Mouse (Mus musculus) liver, embryonic 14.5 days (tissue): ENCODE results near the gene Olfr304. TPM values are rescaled to one million over a fixed set of nuclear protein-coding genes. Genes with fewer than 3 reads are reported as not detected.
"Not testable (repeated sequence)": the region's sequence is repeated elsewhere in the genome, so short reads cannot be mapped to it uniquely, and the experiment has no call there.

Source experiments
- ATAC-seq: fragments of 200-750 bp; cut with Nextera tagmentation; 2 replicates; pipeline ENCODE4 v1.8.0; 2017; ENCODE audit warnings: moderate number of reproducible peaks, mild to moderate bottlenecking, moderate library complexity; ENCODE audit not compliant: insufficient read depth
- DNase-seq, 3 experiments: peaks; one replicate each; pipeline ENCODE4 v3.0.0-alpha.2; 2012 to 2013; ENCODE audit warnings: low read depth in 3 of 3, low spot score in 3 of 3
- H3K27ac ChIP-seq: fragments of 300-500 bp; sonication (generic); 2 replicates; pipeline ENCODE4 v1.5.1; 2014; ENCODE audit warnings: moderate library complexity, mild to moderate bottlenecking, control low read depth, inconsistent platforms
- H3K27me3 ChIP-seq: fragments of 300-500 bp; sonication (generic); 2 replicates; pipeline ENCODE4 v1.6.1; 2014; ENCODE audit warnings: mild to moderate bottlenecking, low read length, moderate library complexity; ENCODE audit not compliant: control insufficient read depth, insufficient read depth
- H3K36me3 ChIP-seq: fragments of 300-500 bp; sonication (generic); replicated peaks from 2 replicates; pipeline ENCODE4 v1.6.1; 2014; ENCODE audit warnings: low read depth; ENCODE audit not compliant: control insufficient read depth, insufficient read depth
- H3K4me1 ChIP-seq, 2 experiments: fragments of 200-500 bp in 1 of 2; fragments of 300-500 bp in 1 of 2; sonication (generic) in 1 of 2; replicated peaks; 2 replicates each; pipeline ENCODE4 v1.6.1; 2012 to 2014; ENCODE audit warnings: antibody characterized with exemption in 1 of 2, inconsistent platforms in 1 of 2, low read length in 1 of 2; ENCODE audit not compliant: control insufficient read depth in 2 of 2, insufficient read depth in 2 of 2
- H3K4me2 ChIP-seq: fragments of 300-500 bp; sonication (generic); 2 replicates; pipeline ENCODE4 v1.6.1; 2014; ENCODE audit warnings: low read depth, mild to moderate bottlenecking, control low read depth, moderate library complexity
- H3K4me3 ChIP-seq, 2 experiments: fragments of 200-500 bp in 1 of 2; fragments of 300-500 bp in 1 of 2; sonication (generic) in 1 of 2; 2 replicates each; pipeline ENCODE4 v1.5.1; 2012 to 2014; ENCODE audit warnings: low read depth in 2 of 2, low read length in 2 of 2, mild to moderate bottlenecking in 2 of 2, control low read depth in 1 of 2, inconsistent platforms in 1 of 2, moderate library complexity in 1 of 2; ENCODE audit not compliant: insufficient read depth in 1 of 2
- H3K9ac ChIP-seq: fragments of 300-500 bp; sonication (generic); replicated peaks from 2 replicates; pipeline ENCODE4 v1.6.1; 2014; ENCODE audit warnings: mild to moderate bottlenecking, control low read depth, moderate library complexity
- H3K9me3 ChIP-seq: fragments of 300-500 bp; sonication (generic); 2 replicates; pipeline ENCODE4 v1.6.1; 2016; ENCODE audit warnings: low read length, mixed read lengths; ENCODE audit not compliant: control insufficient read depth
- CTCF ChIP-seq: IDR thresholded peaks from 2 replicates; pipeline ENCODE4 v1.5.1; 2016; ENCODE audit warnings: antibody characterized with exemption, low read depth, control low read depth
- EP300 ChIP-seq: IDR thresholded peaks from 2 replicates; pipeline ENCODE4 v1.6.1; 2016; ENCODE audit warnings: antibody characterized with exemption, low read depth
- WGBS: fragments of 180-500 bp; shearing (Covaris S2); extraction: QIAGEN DNeasy Blood & Tissue Kit; methylation state at CpG from one replicate; pipeline ENCODE4 v1.1.7; 2014; ENCODE audit not compliant: insufficient replicate concordance; 5-methylcytosine and 5-hydroxymethylcytosine counted together
- polyA plus RNA-seq, 2 experiments: library from polyadenylated mRNA; depleted of rRNA in 1 of 2; stranded (reverse) in 1 of 2; unstranded in 1 of 2; fragments of >200 nt; fragmentation: Nextera tagmentation in 1 of 2; extraction: Ambion mirVana in 1 of 2; gene quantifications; 2 replicates each; pipeline versions ENCODE4 v1.2.1 to v1.2.3; 2012 to 2014

The Olfr304 gene
- polyA plus RNA-seq (2012; rRNA removed) = not detected in 2 replicates
- polyA plus RNA-seq (2014; fragmentation: Nextera tagmentation; extraction: Ambion mirVana) = not detected in 2 replicates

DNA sequence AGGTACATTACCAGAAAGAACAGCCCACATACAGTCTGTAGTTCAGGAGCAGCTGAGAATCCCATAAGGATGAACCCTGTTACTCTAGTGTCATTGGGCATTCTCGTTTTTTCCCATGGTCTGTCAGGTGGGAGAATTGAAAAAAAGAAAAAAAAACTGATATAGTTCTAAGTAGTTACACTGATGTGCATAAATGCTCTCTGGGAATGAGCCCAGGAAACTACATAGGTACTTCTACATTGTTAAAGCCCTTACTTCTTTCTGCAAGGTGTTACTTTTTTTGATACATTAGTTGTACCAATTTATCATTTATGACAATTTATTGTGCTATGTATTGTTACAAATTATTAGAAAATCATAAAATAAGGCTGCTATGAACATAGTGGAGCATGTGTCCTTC lies at the start of gene Olfr304:
Olfr304 (minus strand) TSS at position 101 of the 400 bp plus-strand sequence.
- no peak within 1 kb of the TSS for H3K27ac ChIP-seq
- H3K9ac ChIP-seq = no peak within 1 kb of the TSS
- no peaks in the 10 kb centered on the region for H3K9me3 ChIP-seq
- 33% methylated on average over 1 of the region's 1 CpGs for WGBS
- TF ChIP-seq CTCF (no peak), EP300 (no peak)
- no peaks in the 10 kb centered on the region for H3K36me3 ChIP-seq
- no peaks in the 10 kb centered on the region for H3K4me1 ChIP-seq
- H3K4me3 ChIP-seq = no peak within 1 kb of the TSS
- H3K4me2 ChIP-seq = no peak within 1 kb of the TSS
- no peak for ATAC-seq
- no peaks in the 10 kb centered on the region for H3K27me3 ChIP-seq
- no peak for DNase-seq

DNA sequence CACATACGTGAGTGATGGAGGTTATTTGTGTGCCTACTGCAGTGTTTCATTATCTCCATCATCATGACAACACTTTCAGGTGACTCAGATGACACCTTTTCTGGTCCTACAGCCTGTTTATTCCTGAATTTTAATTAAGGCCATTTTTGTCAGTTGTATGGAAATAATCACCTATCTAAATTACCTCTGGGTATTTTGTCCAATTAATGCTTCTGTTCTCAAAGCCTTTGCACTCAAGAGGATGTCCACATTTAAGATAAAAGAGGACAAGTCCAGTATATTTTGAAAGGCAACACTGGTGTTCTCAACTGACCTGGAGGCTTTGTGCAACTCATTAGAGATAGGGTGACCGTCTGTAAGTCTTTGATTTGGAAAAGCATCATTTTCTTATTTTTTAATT lies 17.1 kb upstream of the Olfr304 start, which contains the start of gene Olfr301:
Olfr301 (plus strand) TSS at position 301 of the 400 bp plus-strand sequence.
- Histone ChIP-seq H3K4me1 (no peaks in the 10 kb centered on the region), H3K9ac (no peak within 1 kb of the TSS), H3K36me3 (no peaks in the 10 kb centered on the region), H3K9me3 (no peaks in the 10 kb centered on the region), H3K4me2 (no peak within 1 kb of the TSS), H3K27me3 (no peaks in the 10 kb centered on the region), H3K27ac (no peak within 1 kb of the TSS), H3K4me3 (no peak within 1 kb of the TSS)
- DNase-seq (no peak), ATAC-seq (no peak)
- 57% methylated on average over 2 of the region's 2 CpGs for WGBS
- TF ChIP-seq EP300 = no peak
- no peak for TF ChIP-seq CTCF

DNA sequence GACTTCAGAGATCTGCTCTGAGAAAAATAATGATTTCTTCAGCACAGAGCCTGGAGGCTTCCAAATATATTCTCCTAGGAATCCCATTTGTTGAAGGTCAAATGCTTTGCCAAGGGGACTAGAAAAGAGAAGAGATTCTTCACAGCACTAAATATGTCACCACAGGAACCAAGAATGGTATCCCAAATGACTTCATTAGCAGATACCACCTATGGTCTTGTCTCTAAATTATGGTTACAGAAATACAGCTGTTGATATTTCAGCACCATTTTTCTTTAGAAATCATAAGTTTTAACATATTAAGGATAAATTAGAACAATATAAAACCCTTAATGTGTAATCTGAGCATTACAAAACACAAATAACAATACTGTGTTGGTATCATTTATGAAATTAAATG lies 11.2 kb upstream of the Olfr304 start, which contains the start of gene Olfr303:
Olfr303 (minus strand) TSS at position 101 of the 400 bp plus-strand sequence.
- no peak within 1 kb of the TSS for H3K9ac ChIP-seq
- no peak for TF ChIP-seq EP300
- TF ChIP-seq CTCF = no peak
- H3K36me3 ChIP-seq = no peaks in the 10 kb centered on the region
- no peak within 1 kb of the TSS for H3K4me3 ChIP-seq
- no peak within 1 kb of the TSS for H3K27ac ChIP-seq
- DNase-seq = no peak
- ATAC-seq = no peak
- no peaks in the 10 kb centered on the region for H3K9me3 ChIP-seq
- H3K27me3 ChIP-seq = no peaks in the 10 kb centered on the region
- H3K4me2 ChIP-seq = no peak within 1 kb of the TSS
- H3K4me1 ChIP-seq = no peaks in the 10 kb centered on the region

DNA sequence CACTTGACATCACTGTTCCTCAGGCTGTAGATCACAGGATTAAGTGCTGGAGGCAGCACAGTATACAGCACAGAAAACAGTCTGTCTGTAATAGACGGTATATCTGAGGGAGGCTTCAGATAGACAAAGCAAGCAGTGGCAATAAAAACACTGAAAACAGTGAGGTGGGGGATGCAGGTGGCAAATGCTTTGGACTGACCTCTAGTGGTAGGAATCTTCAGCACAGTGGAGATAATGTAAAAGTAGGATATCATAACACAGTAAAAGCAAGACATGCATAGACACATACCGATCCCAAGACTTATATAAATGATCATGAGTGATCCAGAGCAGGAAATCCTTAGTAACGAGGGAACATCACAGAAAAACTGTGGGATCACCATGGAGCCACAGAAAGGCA lies 689 bp downstream of the Olfr304 start:
- Histone ChIP-seq H3K4me2 (no peak overlapping the region), H3K4me1 (no peaks in the 10 kb centered on the region), H3K9me3 (no peaks in the 10 kb centered on the region), H3K27me3 (no peaks in the 10 kb centered on the region), H3K36me3 (no peaks in the 10 kb centered on the region), H3K4me3 (no peak overlapping the region), H3K27ac (no peak overlapping the region), H3K9ac (no peak overlapping the region)
- TF ChIP-seq CTCF = no peak
- no peak for TF ChIP-seq EP300
- no peak for ATAC-seq
- 48% methylated on average over 3 of the region's 3 CpGs for WGBS
- DNase-seq = no peak

DNA sequence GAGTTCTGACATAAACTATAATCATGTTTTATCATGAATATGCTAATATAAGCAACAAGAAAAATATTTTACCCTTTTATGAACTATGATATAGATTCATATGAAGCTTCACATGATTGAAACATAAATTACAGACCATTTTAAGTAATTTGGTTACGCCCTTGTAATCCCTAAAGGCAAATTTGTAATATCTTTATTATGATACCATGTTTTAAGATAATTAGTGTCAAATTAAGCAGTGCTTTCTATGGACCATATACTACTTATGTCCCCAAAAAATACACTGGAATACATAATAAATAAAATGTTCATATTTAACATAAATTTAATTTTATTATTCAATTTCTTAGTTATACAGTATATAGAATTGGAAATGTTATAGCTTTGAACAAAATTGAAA lies 19.6 kb downstream of the Olfr304 start, which contains the start of gene Olfr305:
Olfr305 (minus strand) TSS at position 101 of the 400 bp plus-strand sequence.
- H3K27me3 ChIP-seq = no peaks in the 10 kb centered on the region
- no peak within 1 kb of the TSS for H3K9ac ChIP-seq
- H3K9me3 ChIP-seq = no peaks in the 10 kb centered on the region
- TF ChIP-seq EP300 (no peak), CTCF (no peak)
- 63% methylated on average over 1 of the region's 1 CpGs for WGBS
- no peaks in the 10 kb centered on the region for H3K4me1 ChIP-seq
- DNase-seq = no peak
- no peak within 1 kb of the TSS for H3K4me2 ChIP-seq
- H3K36me3 ChIP-seq = no peaks in the 10 kb centered on the region
- no peak within 1 kb of the TSS for H3K4me3 ChIP-seq
- H3K27ac ChIP-seq = no peak within 1 kb of the TSS
- ATAC-seq = no peak

DNA sequence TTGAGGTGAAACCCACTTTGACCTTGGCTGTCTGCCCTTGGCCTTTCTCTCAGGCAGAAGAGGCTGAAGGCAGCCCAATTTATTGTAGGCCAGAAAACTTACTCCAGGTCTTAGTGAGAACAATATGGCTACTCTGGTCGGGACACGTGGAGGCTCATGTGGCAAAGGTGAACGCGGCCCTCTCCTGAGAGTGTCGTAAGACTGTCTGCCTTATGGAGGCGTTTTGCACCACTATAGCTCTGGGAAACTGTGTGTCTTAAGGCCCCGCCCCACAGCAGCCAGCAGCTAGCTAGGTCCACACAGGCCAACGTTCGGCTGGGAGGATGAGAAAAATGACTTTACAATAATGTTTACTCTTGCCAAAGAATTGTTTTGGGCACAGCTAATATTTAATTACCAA lies 40.2 kb downstream of the Olfr304 start:
- not testable (repeated sequence) for H3K4me3 ChIP-seq, H3K4me2 ChIP-seq, ATAC-seq, H3K27me3 ChIP-seq, H3K36me3 ChIP-seq, H3K4me1 ChIP-seq, H3K9ac ChIP-seq, DNase-seq, H3K27ac ChIP-seq, H3K9me3 ChIP-seq
- WGBS = 77% methylated on average over 9 of the region's 9 CpGs
